Mouse (Mus musculus) frontal cortex, adult (tissue): ENCODE results near the gene Dtnbp1.
A peak's percentile ranks its signal among the peaks of the same experiment; 100 is the strongest.

Source experiments
- ATAC-seq: cut with Nextera tagmentation; 2 replicates; pipeline ENCODE4 v1.9.2; 2017; ENCODE audit warnings: mild to moderate bottlenecking, moderate library complexity, mixed read lengths; ENCODE audit not compliant: low TSS enrichment

Gene Dtnbp1

GRCm38 (mm10) chr13:45001228-45001910 lies 578 bp downstream of the Dtnbp1 start:
- ATAC-seq: peak; percentile 47

GRCm38 (mm10) chr13:45000836-45001227 lies 1.1 kb downstream of the Dtnbp1 start:
- ATAC-seq: no peak

GRCm38 (mm10) chr13:44999211-44999610 lies 2.7 kb downstream of the Dtnbp1 start:
- ATAC-seq: no peak

- ATAC-seq: no peak
These were observed 5.6 kb downstream of the Dtnbp1 start for GRCm38 (mm10) chr13:44996339-44996738.

GRCm38 (mm10) chr13:44992550-44993205 lies 9.3 kb downstream of the Dtnbp1 start:
- no peak for ATAC-seq

- no peak for ATAC-seq
These were observed 10.0 kb downstream of the Dtnbp1 start for GRCm38 (mm10) chr13:44991936-44992335.

GRCm38 (mm10) chr13:44990073-44990682 lies 11.8 kb downstream of the Dtnbp1 start:
- no peak for ATAC-seq

GRCm38 (mm10) chr13:44986352-44986751 lies 15.6 kb downstream of the Dtnbp1 start:
- no peak for ATAC-seq

- ATAC-seq: no peak
These were observed 16.6 kb downstream of the Dtnbp1 start for GRCm38 (mm10) chr13:44985321-44985720.

GRCm38 (mm10) chr13:44983635-44984401 lies 18.1 kb downstream of the Dtnbp1 start:
- no peak for ATAC-seq

GRCm38 (mm10) chr13:44982799-44983198 lies 19.1 kb downstream of the Dtnbp1 start:
- no peak for ATAC-seq

GRCm38 (mm10) chr13:44979433-44979832 lies 22.5 kb downstream of the Dtnbp1 start:
- ATAC-seq: no peak

GRCm38 (mm10) chr13:44977483-44978141 lies 24.3 kb downstream of the Dtnbp1 start:
- no peak for ATAC-seq

GRCm38 (mm10) chr13:44977059-44977458 lies 24.9 kb downstream of the Dtnbp1 start:
- no peak for ATAC-seq

- ATAC-seq: peak; percentile 69
These were observed 41.2 kb downstream of the Dtnbp1 start for GRCm38 (mm10) chr13:44960542-44961291.

GRCm38 (mm10) chr13:44957049-44957448 lies 44.9 kb downstream of the Dtnbp1 start:
- ATAC-seq: no peak

- no peak for ATAC-seq
These were observed 46.2 kb downstream of the Dtnbp1 start for GRCm38 (mm10) chr13:44955781-44956180.

- ATAC-seq: no peak
These were observed 47.7 kb downstream of the Dtnbp1 start for GRCm38 (mm10) chr13:44954232-44954568.

- ATAC-seq: no peak
These were observed 48.3 kb downstream of the Dtnbp1 start for GRCm38 (mm10) chr13:44953546-44954231.

GRCm38 (mm10) chr13:44952393-44953086 lies 49.4 kb downstream of the Dtnbp1 start:
- no peak for ATAC-seq
